Mouse (Mus musculus): ENCODE results near the gene Depdc1b. TPM values are rescaled to one million over a fixed set of nuclear protein-coding genes. Genes with fewer than 3 reads are reported as not detected.

The Depdc1b gene
- polyA plus RNA-seq, 1 experiment = 0.77 TPM

GRCm38 (mm10) chr13:108371352-108371921 is 55.3 kb downstream of the Depdc1b start:
- no peak overlapping the region for H3K27ac ChIP-seq (ENCODE audit: insufficient read depth, low read length)
- no peak overlapping the region for H3K4me3 ChIP-seq (ENCODE audit: insufficient read depth, low read length)
- no peak for TF ChIP-seq POLR2A (IDR thresholded peaks at IDR 0.05; ENCODE audit: extremely low read depth, insufficient read depth, low read length)
- TF ChIP-seq CTCF (IDR thresholded peaks at IDR 0.05; ENCODE audit: extremely low read depth, insufficient read depth, low read length) = no peak
- no peaks in the 10 kb centered on the region for H3K4me1 ChIP-seq (ENCODE audit: control insufficient read depth, insufficient read depth, low read length)

- TF ChIP-seq POLR2A (IDR thresholded peaks at IDR 0.05; ENCODE audit: extremely low read depth, insufficient read depth, low read length) = no peak
- TF ChIP-seq CTCF (IDR thresholded peaks at IDR 0.05; ENCODE audit: extremely low read depth, insufficient read depth, low read length) = no peak
- Histone ChIP-seq H3K4me1 (ENCODE audit: control insufficient read depth, insufficient read depth, low read length) (no peaks in the 10 kb centered on the region), H3K4me3 (ENCODE audit: insufficient read depth, low read length) (no peak overlapping the region), H3K27ac (ENCODE audit: insufficient read depth, low read length) (no peak overlapping the region)
Observed at GRCm38 (mm10) chr13:108373231-108373630, 57.1 kb downstream of the Depdc1b start.

GRCm38 (mm10) chr13:108376637-108377036 is 60.5 kb downstream of the Depdc1b start:
- Histone ChIP-seq H3K4me1 (ENCODE audit: control insufficient read depth, insufficient read depth, low read length) (no peaks in the 10 kb centered on the region), H3K4me3 (ENCODE audit: insufficient read depth, low read length) (no peak overlapping the region), H3K27ac (ENCODE audit: insufficient read depth, low read length) (no peak overlapping the region)
- TF ChIP-seq CTCF (IDR thresholded peaks at IDR 0.05; ENCODE audit: extremely low read depth, insufficient read depth, low read length) (no peak), POLR2A (IDR thresholded peaks at IDR 0.05; ENCODE audit: extremely low read depth, insufficient read depth, low read length) (no peak)

- Histone ChIP-seq H3K27ac (ENCODE audit: insufficient read depth, low read length) (no peak overlapping the region), H3K4me1 (ENCODE audit: control insufficient read depth, insufficient read depth, low read length) (no peaks in the 10 kb centered on the region), H3K4me3 (ENCODE audit: insufficient read depth, low read length) (no peak overlapping the region)
- TF ChIP-seq CTCF (IDR thresholded peaks at IDR 0.05; ENCODE audit: extremely low read depth, insufficient read depth, low read length) (no peak), POLR2A (IDR thresholded peaks at IDR 0.05; ENCODE audit: extremely low read depth, insufficient read depth, low read length) (no peak)
Observed at GRCm38 (mm10) chr13:108381161-108381560, 65.0 kb downstream of the Depdc1b start.

GRCm38 (mm10) chr13:108383051-108383450 is 66.9 kb downstream of the Depdc1b start:
- no peak for TF ChIP-seq POLR2A (IDR thresholded peaks at IDR 0.05; ENCODE audit: extremely low read depth, insufficient read depth, low read length)
- no peak for TF ChIP-seq CTCF (IDR thresholded peaks at IDR 0.05; ENCODE audit: extremely low read depth, insufficient read depth, low read length)

GRCm38 (mm10) chr13:108386058-108386457 is 69.9 kb downstream of the Depdc1b start:
- TF ChIP-seq CTCF (IDR thresholded peaks at IDR 0.05; ENCODE audit: extremely low read depth, insufficient read depth, low read length) = no peak
- TF ChIP-seq POLR2A (IDR thresholded peaks at IDR 0.05; ENCODE audit: extremely low read depth, insufficient read depth, low read length) = no peak
- Histone ChIP-seq H3K4me3 (ENCODE audit: insufficient read depth, low read length) (no peak overlapping the region), H3K27ac (ENCODE audit: insufficient read depth, low read length) (no peak overlapping the region), H3K4me1 (ENCODE audit: control insufficient read depth, insufficient read depth, low read length) (no peaks in the 10 kb centered on the region)

More at GRCm38 (mm10) chr13:108383051-108383450, 66.9 kb downstream of the Depdc1b start:
- no peak overlapping the region for H3K4me3 ChIP-seq (ENCODE audit: insufficient read depth, low read length)
- H3K27ac ChIP-seq (ENCODE audit: insufficient read depth, low read length) = no peak overlapping the region
- H3K4me1 ChIP-seq (ENCODE audit: control insufficient read depth, insufficient read depth, low read length) = no peaks in the 10 kb centered on the region

- no peak overlapping the region for H3K4me3 ChIP-seq (ENCODE audit: insufficient read depth, low read length)
- TF ChIP-seq CTCF (IDR thresholded peaks at IDR 0.05; ENCODE audit: extremely low read depth, insufficient read depth, low read length) (peak; percentile 80), POLR2A (IDR thresholded peaks at IDR 0.05; ENCODE audit: extremely low read depth, insufficient read depth, low read length) (no peak)
- no peak overlapping the region for H3K27ac ChIP-seq (ENCODE audit: insufficient read depth, low read length)
- H3K4me1 ChIP-seq (ENCODE audit: control insufficient read depth, insufficient read depth, low read length) = no peaks in the 10 kb centered on the region
Observed at GRCm38 (mm10) chr13:108390565-108390964, 74.4 kb downstream of the Depdc1b start.

- no peaks in the 10 kb centered on the region for H3K4me1 ChIP-seq (ENCODE audit: control insufficient read depth, insufficient read depth, low read length)
- H3K4me3 ChIP-seq (ENCODE audit: insufficient read depth, low read length) = no peak overlapping the region
- TF ChIP-seq POLR2A (IDR thresholded peaks at IDR 0.05; ENCODE audit: extremely low read depth, insufficient read depth, low read length) = no peak
- no peak overlapping the region for H3K27ac ChIP-seq (ENCODE audit: insufficient read depth, low read length)
Observed at GRCm38 (mm10) chr13:108403197-108403596, 87.1 kb downstream of the Depdc1b start.

GRCm38 (mm10) chr13:108404372-108404771 is 88.2 kb downstream of the Depdc1b start:
- H3K4me1 ChIP-seq (ENCODE audit: control insufficient read depth, insufficient read depth, low read length) = no peaks in the 10 kb centered on the region
- no peak overlapping the region for H3K4me3 ChIP-seq (ENCODE audit: insufficient read depth, low read length)
- no peak overlapping the region for H3K27ac ChIP-seq (ENCODE audit: insufficient read depth, low read length)
- TF ChIP-seq POLR2A (IDR thresholded peaks at IDR 0.05; ENCODE audit: extremely low read depth, insufficient read depth, low read length) = no peak
- TF ChIP-seq CTCF (IDR thresholded peaks at IDR 0.05; ENCODE audit: extremely low read depth, insufficient read depth, low read length) = no peak

GRCm38 (mm10) chr13:108415464-108415863 is 99.3 kb downstream of the Depdc1b start:
- H3K27ac ChIP-seq (ENCODE audit: insufficient read depth, low read length) = no peak overlapping the region
- no peak for TF ChIP-seq CTCF (IDR thresholded peaks at IDR 0.05; ENCODE audit: extremely low read depth, insufficient read depth, low read length)
- no peak for TF ChIP-seq POLR2A (IDR thresholded peaks at IDR 0.05; ENCODE audit: extremely low read depth, insufficient read depth, low read length)
- H3K4me1 ChIP-seq (ENCODE audit: control insufficient read depth, insufficient read depth, low read length) = no peaks in the 10 kb centered on the region
- H3K4me3 ChIP-seq (ENCODE audit: insufficient read depth, low read length) = no peak overlapping the region
